12 mouse cellular contexts compared by ENCODE assay signal in the genomic region with DNA sequence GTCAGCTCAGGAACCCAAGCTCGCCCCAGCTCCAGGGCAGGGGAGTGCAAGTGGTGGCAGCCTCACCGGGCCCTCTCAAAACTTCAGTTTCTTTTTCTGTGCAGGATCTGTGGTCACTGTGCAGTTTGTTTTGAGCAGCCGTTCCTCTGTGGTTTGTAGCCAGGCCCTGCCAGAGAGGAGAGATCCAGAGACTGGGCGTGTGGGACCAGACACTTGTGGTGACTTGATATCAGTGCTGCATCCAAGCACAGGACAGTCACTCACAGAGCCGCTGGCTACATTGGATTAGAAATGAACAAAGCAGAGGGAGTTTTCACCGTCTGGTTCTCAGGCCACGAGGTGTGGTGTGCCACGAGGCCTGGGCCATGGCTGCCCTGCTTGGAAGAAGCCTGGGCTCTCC.
"Had no signal": no experiment of that assay in that cellular context is flagged by ENCODE, and none has a peak within 500 bp of the region (broad histone marks: within the 10 kb centered on the region; RNA-seq: fewer than 3 reads in every experiment).

No protein-coding gene starts in this region.

- ATAC-seq: lung, postnatal 0 days had no signal

- H3K9me3 ChIP-seq: limb, embryonic 12.5 days; neural tube, embryonic 12.5 days had no signal

- H3K4me3 ChIP-seq: layer of hippocampus, adult 2 months; limb, embryonic 12.5 days; neural tube, embryonic 12.5 days had no signal

- H3K27ac ChIP-seq: kidney, postnatal 0 days; layer of hippocampus, adult 2 months; limb, embryonic 12.5 days; liver, embryonic 14.5 days; neural tube, embryonic 12.5 days; stomach, postnatal 0 days had no signal

- DNase-seq: kidney, adult 2 months; kidney, postnatal 4 days; lung, adult 2 months; lung, postnatal 36 days; thymus, postnatal 4 days had no signal

- H3K4me2 ChIP-seq: limb, embryonic 12.5 days; neural tube, embryonic 12.5 days had no signal

- H3K4me1 ChIP-seq: limb, embryonic 12.5 days; neural tube, embryonic 12.5 days had no signal

- H3K9ac ChIP-seq: limb, embryonic 12.5 days; liver, embryonic 14.5 days; neural tube, embryonic 12.5 days had no signal

- H3K27me3 ChIP-seq: limb, embryonic 12.5 days; neural tube, embryonic 12.5 days had no signal
